Mouse (Mus musculus) layer of hippocampus, postnatal 25 days (tissue): ENCODE results near the gene Col1a1. TPM values are rescaled to one million over a fixed set of nuclear protein-coding genes. Genes with fewer than 3 reads are reported as not detected.
A peak's percentile ranks its signal among the peaks of the same experiment; 100 is the strongest.

Source experiments
- DNase-seq, 2 experiments: peaks; one replicate each; pipeline ENCODE4 v3.0.0; 2022; ENCODE audit warnings: mixed read lengths in 2 of 2, low spot score in 1 of 2; ENCODE audit errors: extremely low spot score in 1 of 2
- total RNA-seq, 2 experiments: library from RNA; stranded (reverse); gene quantifications; 2 replicates each; pipeline ENCODE4 v1.2.3; 2021

The Col1a1 gene
- total RNA-seq, 2 experiments from 2014 or later, result 18.5 to 19.2 TPM

- no peak for DNase-seq
Measured at GRCm38 (mm10) chr11:94972887-94973286, 36.9 kb downstream of the Col1a1 start.

- no peak for DNase-seq
Measured at GRCm38 (mm10) chr11:94973313-94973712, 37.3 kb downstream of the Col1a1 start.

DNA sequence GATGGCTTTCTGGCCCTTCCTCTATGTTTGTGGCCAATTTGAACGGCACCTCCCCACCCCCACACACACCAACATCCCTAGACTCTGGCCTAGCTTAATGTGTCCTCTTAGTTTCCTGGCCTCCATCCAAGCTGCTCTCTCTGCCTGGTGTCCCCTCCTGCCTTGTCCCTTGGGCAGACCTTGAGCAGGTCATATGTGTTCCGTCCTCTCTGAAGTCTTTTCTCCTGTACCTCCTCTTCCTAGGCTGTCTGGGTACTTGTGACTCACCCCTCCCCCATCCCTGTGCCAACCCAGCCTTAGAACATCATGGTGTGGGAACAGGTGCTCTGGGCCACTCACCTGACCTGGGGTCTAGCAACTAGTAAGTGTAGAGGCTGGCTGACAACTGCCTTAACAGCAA, 38.9 kb downstream of the Col1a1 start:
- no peak for DNase-seq

GRCm38 (mm10) chr11:94976199-94976598, 40.2 kb downstream of the Col1a1 start, which contains the start of gene Sgca:
Sgca (minus strand) TSS chr11:94976327.
- DNase-seq, result no peak

GRCm38 (mm10) chr11:94978178-94978915, 42.3 kb downstream of the Col1a1 start:
- DNase-seq, result no peak

- peak; percentile 95 to 96 for DNase-seq
Measured at GRCm38 (mm10) chr11:94978947-94979346, 42.9 kb downstream of the Col1a1 start.

GRCm38 (mm10) chr11:94979462-94980179, 43.6 kb downstream of the Col1a1 start:
- DNase-seq, result no peak

DNA sequence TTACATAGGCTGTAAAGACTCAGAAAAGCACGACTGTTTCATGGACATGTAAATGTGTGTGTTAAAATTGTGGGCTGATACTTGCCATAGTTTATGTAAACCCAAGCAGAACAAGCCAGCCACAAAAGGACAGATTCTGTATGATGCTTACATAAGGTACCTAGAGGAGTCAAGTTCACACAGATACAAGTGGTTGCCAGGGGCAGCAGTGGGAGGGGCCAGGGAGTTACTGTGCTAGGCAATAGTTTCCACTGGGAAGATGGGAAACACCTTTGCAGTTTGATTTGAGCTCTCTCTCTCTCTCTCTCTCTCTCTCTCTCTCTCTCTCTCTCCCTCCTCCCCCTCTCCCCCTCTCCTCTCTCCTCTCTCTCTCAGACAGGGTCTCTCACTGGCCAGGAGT, 49.1 kb downstream of the Col1a1 start:
- DNase-seq, result no peak

- no peak for DNase-seq
Measured at GRCm38 (mm10) chr11:94985822-94986221, 49.8 kb downstream of the Col1a1 start.

GRCm38 (mm10) chr11:94986435-94986834, 50.4 kb downstream of the Col1a1 start:
- DNase-seq, result no peak

DNA sequence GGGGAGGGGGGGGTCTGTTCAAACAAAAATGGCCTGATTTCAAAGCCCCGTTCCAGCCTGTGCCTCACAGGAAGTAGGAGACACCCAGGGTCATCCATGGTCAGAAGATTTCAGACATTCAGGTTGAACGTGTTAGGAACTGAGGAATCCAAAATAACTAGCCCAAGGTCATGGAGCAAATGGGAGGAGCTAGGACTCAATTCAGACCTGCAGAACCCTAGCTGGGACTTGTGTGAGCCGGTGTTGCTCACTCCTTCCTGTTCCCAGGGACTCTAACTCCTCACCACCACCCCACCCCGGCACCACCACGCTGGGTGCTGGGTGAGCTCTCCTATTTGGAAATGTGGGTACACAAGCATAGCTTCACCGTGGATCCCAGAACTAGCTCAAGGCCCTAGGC, 51.3 kb downstream of the Col1a1 start:
- peak in 1 of 2 experiments; percentile 14 for DNase-seq

DNA sequence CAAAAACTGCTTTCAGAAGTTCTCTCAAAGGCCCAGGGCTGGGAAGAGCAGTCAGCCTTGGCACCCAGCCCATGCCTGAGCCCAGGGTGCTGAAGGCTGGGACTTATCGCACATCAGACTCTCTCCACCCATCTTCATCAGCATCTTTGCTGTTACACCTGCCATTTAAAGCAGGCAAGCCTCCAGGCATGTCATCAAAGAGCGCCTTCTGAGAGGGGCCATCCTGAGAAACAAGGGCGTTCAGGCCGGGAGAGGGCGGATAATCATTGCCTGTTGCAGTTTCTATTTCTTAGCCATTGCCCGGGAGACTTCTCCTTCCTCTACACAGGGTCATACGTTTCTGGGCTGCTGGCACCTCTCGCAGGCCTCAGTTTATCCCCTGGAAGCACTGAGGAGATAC, 51.8 kb downstream of the Col1a1 start:
- DNase-seq, result peak in 1 of 2 experiments; percentile 7

DNA sequence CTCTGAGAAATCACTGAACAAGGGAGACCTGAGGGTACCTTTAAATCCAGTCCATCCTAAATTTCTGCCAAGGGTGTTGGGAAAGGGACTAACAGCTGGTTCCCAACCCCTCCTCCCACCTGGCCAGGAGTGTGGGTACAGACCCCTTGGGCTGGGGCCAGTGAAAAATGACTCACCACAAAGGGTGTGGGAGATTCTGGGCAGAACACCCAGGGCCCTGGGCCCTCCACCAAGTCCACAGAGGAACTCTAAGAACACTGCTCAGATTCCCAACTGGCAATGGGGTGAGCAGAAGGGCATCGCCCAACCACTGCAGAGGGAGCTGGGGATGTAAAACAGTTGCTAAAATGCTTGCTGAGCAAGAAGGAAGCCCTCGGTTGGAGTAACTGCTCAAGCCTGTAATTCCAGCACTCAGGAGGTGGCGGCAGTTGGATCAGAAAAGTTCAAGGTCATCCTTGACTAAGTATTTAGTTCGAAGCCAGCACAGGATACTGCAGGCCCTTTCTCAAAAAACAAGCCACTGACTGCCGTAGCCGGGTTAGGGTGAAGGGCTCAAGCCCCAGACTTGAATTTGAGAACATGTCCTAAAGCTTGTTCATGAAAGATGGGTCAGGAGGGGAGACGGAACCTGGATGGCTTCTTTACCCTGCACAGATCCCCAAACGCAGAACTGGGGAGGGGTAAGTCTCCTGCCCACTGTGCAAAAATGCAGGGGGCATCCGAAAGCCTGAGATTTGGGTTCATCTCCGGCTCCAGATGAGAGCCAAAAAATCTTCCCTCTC, 52.9 kb downstream of the Col1a1 start:
- DNase-seq, result no peak

GRCm38 (mm10) chr11:94989562-94990017, 53.6 kb downstream of the Col1a1 start:
- peak in 1 of 2 experiments; percentile 74 for DNase-seq

DNA sequence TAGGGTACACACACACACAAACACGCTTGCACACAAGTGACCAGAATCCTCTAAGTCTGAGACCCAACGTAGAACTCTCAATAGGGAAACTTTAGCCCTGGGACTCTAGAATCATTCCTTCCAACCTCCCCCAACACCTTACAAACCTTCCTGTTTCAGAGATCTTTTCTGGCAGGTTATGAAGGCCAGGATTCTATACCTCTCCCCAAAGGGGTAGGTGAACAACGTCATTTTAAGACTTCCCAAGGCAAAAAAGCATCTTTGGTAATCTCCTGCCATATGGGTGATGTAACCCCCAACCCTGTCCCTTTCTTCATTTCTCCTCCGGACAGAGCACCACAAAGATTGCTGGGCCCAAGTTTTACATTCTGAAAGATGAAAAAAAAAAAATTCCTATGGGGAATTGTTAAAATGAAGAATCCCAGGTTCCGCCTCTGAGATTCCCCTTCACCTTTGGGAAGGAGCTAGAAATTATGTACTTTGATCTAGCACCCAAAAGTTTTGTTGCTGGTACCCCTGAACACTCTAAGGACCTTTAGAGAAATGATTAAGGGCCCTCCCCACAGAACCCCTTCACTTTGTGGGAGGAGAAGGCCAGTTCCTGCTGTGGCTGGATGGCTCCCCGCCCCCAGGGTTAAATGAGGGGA, 54.2 kb downstream of the Col1a1 start:
- DNase-seq, result no peak

GRCm38 (mm10) chr11:94990749-94991577, 54.9 kb downstream of the Col1a1 start, which contains the start of gene Ppp1r9b:
Ppp1r9b (plus strand) TSS chr11:94991035.
- peak; percentile 82 to 87 for DNase-seq

GRCm38 (mm10) chr11:94991641-94992479, 55.8 kb downstream of the Col1a1 start:
- DNase-seq, result no peak

DNA sequence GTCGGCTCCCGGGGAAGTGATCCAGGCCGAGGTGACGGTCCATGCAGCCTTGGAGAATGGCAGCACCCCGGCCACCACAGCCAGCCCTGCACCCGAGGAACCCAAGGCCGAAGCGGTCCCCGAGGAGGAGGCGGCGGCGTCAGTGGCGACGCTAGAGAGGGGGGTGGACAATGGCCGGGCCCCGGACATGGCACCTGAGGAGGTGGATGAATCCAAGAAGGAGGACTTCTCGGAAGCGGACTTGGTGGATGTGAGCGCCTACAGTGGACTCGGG, 56.4 kb downstream of the Col1a1 start:
- DNase-seq, result no peak
